Mouse (Mus musculus) T-helper 1 cell (primary cell): ENCODE results near the gene Nrde2.

ENCODE experiments used
- in situ Hi-C: fragments of 300-600 bp; cut with MboI, MseI; formaldehyde crosslinking; loops from one replicate; pipeline ENCODE4 v1.15.1; 2025; ENCODE audit warnings: high pct_unique_total_duplicates

Nrde2 gene

GRCm38 (mm10) chr12:100126968-100127865, 32.2 kb downstream of the Nrde2 start:
- in situ Hi-C loops, result loop anchor here (5.0 kb wide), 1 partner anchor 350 kb away; no protein-coding TSS in a partner anchor

GRCm38 (mm10) chr12:100124913-100125798, 34.3 kb downstream of the Nrde2 start:
- in situ Hi-C loops, result loop anchor here (5.0 kb wide), 1 partner anchor 352 kb away; no protein-coding TSS in a partner anchor

DNA sequence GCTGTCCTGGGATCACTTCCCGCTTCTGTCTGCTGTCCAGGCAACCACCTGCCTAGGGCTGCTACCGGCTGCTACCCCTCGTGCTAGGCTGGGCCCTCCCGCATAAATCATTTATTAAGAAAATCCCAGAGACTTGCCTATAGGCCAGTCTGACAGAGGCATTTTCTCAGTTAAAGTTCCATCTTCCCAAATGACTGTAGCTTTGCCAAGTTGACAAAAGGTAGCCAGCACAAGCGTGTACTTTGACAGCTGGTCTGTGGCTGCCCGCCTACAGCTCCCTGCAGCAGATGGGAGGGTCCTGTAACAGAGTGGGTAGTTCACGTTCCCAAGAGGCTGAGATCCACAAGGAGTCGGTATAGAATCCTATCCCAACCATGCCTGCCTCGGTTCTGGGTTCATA, 36.0 kb downstream of the Nrde2 start:
- in situ Hi-C loops, result no loop called here

- in situ Hi-C loops, result no loop called here
These were observed 36.5 kb downstream of the Nrde2 start for GRCm38 (mm10) chr12:100122921-100123381.

DNA sequence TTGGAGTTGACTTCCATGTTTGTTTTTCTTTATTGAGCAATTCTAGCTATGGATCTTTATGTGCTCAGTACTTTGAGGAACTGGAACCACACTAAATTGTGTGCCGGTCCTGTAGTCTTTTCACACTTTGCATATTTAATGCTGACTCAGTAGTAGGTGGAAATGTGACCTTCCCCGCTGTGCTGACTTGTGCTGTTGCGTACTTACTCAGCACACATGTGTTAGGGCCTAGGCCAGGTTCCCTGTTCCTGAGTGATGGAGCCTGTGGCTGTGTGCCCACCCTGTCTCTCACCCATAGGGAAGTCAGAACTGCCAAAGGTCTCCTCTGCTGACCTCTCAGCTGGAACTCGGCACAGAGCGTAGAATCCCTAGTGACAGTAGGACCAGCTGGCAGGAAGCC, 43.5 kb downstream of the Nrde2 start:
- in situ Hi-C loops, result no loop called here

GRCm38 (mm10) chr12:100109986-100110696, 49.3 kb downstream of the Nrde2 start, which contains the start of gene Psmc1:
TSS of gene Psmc1 (plus strand) at chr12:100110154.
- in situ Hi-C loops, result no loop called here

DNA sequence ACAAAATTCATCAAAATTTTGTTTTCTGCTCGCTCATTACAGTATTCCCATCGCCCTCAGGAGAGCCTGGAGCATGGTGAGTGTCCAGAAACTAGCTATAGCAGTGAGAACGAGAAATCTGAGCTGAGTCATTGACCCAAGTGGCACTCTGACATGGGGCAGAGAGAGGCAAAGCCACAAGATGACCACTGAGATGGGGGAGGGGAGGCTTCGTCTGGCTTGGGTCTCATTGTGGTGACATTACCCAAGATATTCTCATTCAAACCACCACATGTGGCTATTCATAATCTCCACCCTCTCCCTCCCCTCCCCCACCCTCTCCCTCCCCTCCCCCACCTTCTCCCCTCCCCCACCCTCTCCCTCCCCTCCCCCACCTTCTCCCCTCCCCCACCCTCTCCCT, 52.0 kb downstream of the Nrde2 start:
- in situ Hi-C loops, result no loop called here

DNA sequence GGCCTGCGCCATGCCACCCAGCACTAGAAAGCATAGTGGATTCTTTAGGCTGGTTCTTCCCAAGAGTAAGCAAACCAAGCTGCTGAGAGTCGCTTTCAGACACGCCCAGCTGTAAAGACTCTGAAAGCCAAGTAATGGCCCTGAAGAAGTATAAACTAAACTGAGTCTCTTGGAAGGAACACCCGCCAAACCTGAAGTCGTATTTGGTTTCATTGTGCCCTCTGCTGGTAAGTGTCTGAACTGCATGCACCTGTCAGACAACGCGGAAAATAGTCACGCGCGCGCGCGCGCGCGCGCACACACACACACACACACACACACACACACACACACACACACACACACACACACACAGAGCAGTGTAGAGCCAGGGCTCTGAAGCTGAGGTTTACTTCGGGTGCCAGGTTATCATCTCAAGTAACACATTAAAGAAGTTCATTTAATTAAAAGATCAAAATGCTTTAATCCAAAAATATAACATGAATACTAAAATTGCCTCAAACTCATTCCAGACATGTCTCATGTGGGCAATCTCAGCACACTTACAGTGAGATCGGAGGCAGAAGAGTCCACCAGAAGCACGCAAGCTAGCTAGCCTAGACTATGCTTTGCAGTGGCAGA, 53.1 kb downstream of the Nrde2 start:
- in situ Hi-C loops, result no loop called here

- in situ Hi-C loops, result loop anchor here (5.0 kb wide), 1 partner anchor 132 kb away; no protein-coding TSS in a partner anchor
These were observed 54.9 kb downstream of the Nrde2 start for GRCm38 (mm10) chr12:100104530-100104929.

DNA sequence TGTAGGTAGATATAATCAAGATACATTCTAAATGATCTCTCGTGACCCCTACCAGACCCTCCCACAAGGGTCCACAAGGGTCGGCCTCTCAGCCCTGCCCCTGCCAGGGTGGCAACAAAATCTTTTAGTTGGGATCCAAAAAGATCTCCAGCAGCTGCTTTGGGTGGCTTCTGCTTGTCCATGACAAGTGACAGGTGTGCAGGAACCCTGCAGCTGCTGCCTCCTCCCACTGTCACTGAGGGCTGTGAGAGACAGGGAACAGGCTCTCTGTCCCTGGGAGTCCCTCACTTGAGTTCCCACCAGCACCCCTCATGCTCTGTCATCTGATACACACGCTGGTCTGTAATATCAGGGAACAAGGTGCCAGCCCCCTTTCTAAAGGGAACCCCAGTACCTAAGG, 57.8 kb downstream of the Nrde2 start:
- in situ Hi-C loops, result loop anchor here (5.0 kb wide), 1 partner anchor 129 kb away; no protein-coding TSS in a partner anchor

GRCm38 (mm10) chr12:100100707-100101030, 58.8 kb downstream of the Nrde2 start:
- in situ Hi-C loops, result loop anchor here (5.0 kb wide), 1 partner anchor 128 kb away; no protein-coding TSS in a partner anchor

DNA sequence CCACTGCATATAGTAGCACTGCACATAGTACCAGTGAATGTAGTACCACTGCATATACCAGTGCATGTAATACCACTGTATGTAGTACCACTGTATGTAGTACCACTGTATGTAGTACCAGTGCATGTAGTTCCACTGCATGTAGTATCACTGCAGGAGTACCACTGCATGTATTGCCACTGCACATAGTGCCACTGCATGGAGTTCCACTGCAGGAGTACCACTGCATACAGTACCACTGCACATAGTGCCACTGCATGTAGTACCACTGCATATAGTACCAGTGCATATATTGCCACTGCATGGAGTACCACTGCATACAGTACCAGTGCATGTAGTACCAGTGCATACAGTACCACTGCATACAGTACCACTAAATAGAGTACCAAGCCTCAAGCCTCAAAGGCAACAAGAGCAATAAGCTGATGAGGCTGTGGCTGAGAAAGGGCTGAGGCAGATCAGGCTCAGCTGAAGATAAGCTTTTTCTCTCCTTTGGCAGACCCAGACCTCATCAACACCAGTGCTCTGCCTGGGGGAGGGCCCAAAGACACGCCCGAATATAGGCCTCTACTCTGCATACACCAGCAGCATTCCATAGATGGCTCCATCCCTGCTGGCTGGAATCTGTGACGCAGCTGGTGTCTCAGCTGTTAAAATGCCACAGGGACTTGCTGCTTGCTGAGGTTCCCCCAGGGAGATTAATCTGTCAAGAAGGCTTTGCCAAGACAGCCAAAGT, 59.3 kb downstream of the Nrde2 start:
- in situ Hi-C loops, result loop anchor here (5.0 kb wide), 1 partner anchor 128 kb away; no protein-coding TSS in a partner anchor

DNA sequence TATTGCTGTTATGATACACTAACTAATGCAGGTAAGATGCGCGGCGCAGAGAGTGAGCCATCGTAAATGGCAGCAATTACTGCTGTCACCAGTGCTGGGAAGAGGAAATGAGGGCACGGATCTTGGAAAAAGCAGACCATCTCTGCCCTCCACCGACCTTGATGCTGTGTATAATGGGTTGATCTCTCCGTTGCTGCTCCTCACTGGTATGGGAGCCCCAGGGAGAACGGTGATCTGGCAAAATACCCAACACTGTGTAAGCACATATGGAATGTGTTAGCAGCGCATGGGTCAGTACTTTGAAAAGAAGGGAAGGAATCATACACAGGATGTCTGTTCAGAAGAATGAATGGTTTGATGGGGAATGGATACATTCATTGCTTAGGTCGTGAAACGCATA, 66.4 kb downstream of the Nrde2 start:
- in situ Hi-C loops, result no loop called here

- in situ Hi-C loops, result no loop called here
These were observed 68.7 kb downstream of the Nrde2 start for GRCm38 (mm10) chr12:100090750-100091149.

- in situ Hi-C loops, result no loop called here
These were observed 70.2 kb downstream of the Nrde2 start for GRCm38 (mm10) chr12:100089265-100089664.

- in situ Hi-C loops, result no loop called here
These were observed 71.4 kb downstream of the Nrde2 start for GRCm38 (mm10) chr12:100088026-100088425.

DNA sequence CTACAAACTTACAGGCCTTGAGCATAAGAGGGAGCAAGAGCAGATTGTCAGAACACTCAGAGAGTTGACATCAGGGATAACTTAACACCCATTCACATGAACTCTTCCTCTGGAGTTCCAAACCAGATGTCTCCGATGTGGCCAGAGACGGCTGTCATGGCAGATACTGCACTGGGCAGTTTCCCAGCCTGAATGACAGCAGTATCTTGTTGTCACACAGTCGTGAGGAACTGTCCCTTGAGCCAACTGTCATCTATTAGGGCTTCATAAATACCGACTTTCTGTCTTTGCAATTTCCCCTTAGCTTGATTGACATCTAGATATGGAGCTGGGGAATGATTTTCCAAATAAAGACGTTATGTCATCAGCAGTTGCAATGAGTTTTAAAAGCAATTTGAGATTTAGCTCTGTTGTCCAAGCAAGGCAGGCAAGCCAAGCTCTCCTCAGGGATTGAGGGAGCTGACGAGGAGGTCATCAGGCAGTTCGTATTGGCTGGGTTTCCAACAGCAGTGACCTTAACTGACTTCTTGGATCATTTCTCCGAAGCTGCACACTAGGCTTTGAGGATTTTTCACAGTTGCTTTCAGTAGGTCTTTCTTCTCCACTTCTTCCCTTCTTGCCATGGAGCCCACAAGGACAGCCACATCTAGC, 79.7 kb downstream of the Nrde2 start:
- in situ Hi-C loops, result no loop called here

- in situ Hi-C loops, result no loop called here
These were observed 83.7 kb downstream of the Nrde2 start for GRCm38 (mm10) chr12:100075715-100076114.
